Mouse (Mus musculus): ENCODE measurements at regions not wholly inside any gene's neighbourhood (a gene's known extent, or its start where the extent isn't known, plus 50 kb on each side); places are given as distances from the start of the nearest gene placed in this dataset.
"Not testable (repeated sequence)": the region's sequence is repeated elsewhere in the genome, so short reads cannot be mapped to it uniquely, and the experiment has no call there.

GRCm38 (mm10) chr10:9462361-9462760, 212.6 kb downstream of the Samd5 start:
- no peak for DNase-seq (ENCODE audit: low read depth, low spot score)

- DNase-seq (ENCODE audit: low read depth, low spot score) = no peak
Measured at GRCm38 (mm10) chr10:9459145-9459544, 215.9 kb downstream of the Samd5 start.

GRCm38 (mm10) chr10:9458466-9458865, 216.5 kb downstream of the Samd5 start:
- no peak for DNase-seq (ENCODE audit: low read depth, low spot score)

- no peak for DNase-seq (ENCODE audit: low read depth, low spot score)
Measured at GRCm38 (mm10) chr10:9457222-9457621, 217.8 kb downstream of the Samd5 start.

GRCm38 (mm10) chr10:9439072-9439471, 235.9 kb downstream of the Samd5 start:
- no peak for DNase-seq (ENCODE audit: low read depth, low spot score)

- DNase-seq (ENCODE audit: low read depth, low spot score) = no peak
Measured at GRCm38 (mm10) chr10:9438366-9438765, 236.6 kb downstream of the Samd5 start.

- DNase-seq (ENCODE audit: low read depth, low spot score) = no peak
Measured at GRCm38 (mm10) chr10:9429085-9429484, 245.9 kb downstream of the Samd5 start.

GRCm38 (mm10) chr10:9420741-9421140, 254.3 kb downstream of the Samd5 start:
- DNase-seq (ENCODE audit: low read depth, low spot score) = no peak

DNA sequence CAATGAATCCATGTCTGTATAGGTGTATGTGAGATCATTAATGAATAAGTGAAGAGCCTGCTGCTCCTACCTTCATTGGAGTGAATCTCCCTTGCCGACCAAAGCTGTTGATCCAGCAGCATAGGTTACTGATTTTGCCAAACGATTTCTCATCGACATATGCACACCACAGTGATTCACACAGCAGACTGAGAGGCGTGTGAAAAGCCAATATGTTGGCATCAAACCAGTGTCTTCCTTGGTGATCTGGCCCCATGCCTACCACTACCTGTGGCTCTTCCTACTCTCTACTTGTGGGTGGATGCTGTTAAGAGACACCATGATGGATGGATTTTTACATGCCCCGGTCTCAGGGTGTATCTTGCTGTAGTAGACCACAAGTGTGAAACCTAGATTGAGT, 258.3 kb downstream of the Samd5 start:
- no peak for DNase-seq (ENCODE audit: low read depth, low spot score)

GRCm38 (mm10) chr10:9406101-9406500, 268.9 kb downstream of the Samd5 start:
- no peak for DNase-seq (ENCODE audit: low read depth, low spot score)

- DNase-seq (ENCODE audit: low read depth, low spot score) = no peak
Measured at GRCm38 (mm10) chr10:9405417-9405816, 269.6 kb downstream of the Samd5 start.

- no peak for DNase-seq (ENCODE audit: low read depth, low spot score)
Measured at GRCm38 (mm10) chr10:9404963-9405362, 270.0 kb downstream of the Samd5 start.

GRCm38 (mm10) chr10:9400911-9401617, 273.9 kb downstream of the Samd5 start:
- DNase-seq (ENCODE audit: low read depth, low spot score) = no peak

GRCm38 (mm10) chr10:9377440-9378101, 297.4 kb downstream of the Samd5 start:
- no peak for DNase-seq (ENCODE audit: low read depth, low spot score)

- DNase-seq (ENCODE audit: low read depth, low spot score) = no peak
Measured at GRCm38 (mm10) chr10:9362306-9362865, 312.6 kb downstream of the Samd5 start.

DNA sequence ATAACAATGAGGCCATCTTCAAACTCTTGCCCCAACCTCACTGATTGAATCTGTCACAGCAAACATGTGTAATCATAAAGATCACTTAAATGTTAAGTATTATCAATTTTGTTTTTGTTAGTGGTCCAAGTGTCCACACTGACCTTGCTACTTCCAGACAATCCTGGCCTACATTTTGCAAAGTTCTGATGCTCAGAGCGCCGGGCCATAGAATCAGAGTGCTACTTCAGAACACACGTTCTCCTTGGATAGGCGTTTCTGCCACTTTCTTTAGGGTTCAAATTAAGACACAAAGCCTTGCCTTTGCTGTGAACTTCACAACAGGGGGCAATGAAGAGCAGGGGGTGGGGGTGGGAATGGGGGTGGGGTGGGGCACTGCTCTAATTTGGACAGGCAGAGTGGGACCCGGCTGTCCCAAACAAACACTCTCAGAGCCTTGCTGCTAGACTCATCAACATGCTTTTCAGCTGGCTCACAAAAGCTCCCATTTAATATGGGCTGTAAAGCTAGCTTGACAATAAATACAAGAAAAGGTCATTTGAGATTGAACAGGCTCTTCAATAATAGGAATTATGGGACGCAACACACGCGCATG, 336.7 kb downstream of the Samd5 start:
- DNase-seq (ENCODE audit: low read depth, low spot score) = no peak

GRCm38 (mm10) chr10:9334245-9334845, 340.7 kb downstream of the Samd5 start:
- no peak for DNase-seq (ENCODE audit: low read depth, low spot score)

DNA sequence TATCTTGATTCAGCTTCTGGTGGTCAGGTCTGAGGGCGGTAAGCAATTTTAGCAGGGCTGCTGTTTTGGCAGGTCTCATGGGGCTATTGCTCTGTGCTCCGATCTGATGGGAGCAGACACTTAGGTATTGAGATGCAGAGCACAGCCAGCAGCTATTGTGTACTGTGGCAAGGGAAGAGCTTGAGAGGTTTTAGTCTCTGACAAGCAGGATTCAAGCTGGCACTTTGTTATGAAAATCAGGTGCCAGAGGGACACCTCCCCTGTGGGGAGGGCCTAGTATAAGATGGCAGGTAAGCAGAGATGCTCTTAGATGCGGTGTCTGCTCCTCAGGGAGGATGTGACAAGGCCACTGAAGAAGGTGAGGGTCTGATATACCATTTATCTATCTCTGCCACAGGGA, 343.3 kb downstream of the Samd5 start:
- no peak for DNase-seq (ENCODE audit: low read depth, low spot score)

DNA sequence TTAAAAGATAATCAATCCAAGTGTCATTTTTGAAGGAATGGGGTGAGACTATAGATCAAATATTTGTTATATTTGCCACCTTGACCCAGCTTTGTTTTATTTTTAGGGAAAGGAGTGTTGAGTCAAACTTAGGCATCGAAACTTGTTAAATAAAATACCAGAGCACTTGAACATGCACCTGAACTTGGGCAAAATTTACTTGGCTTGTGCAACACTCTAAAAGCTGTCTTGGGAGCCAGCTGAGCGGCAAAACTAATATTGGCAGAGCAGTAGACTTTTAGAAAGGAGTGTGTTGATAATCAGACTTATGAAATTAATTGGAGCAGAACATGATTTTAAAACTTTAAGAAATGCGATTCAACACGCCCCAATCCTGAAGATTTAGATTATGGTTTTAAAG, 346.7 kb downstream of the Samd5 start:
- no peak for DNase-seq (ENCODE audit: low read depth, low spot score)

GRCm38 (mm10) chr10:9327881-9328280, 347.1 kb downstream of the Samd5 start:
- DNase-seq (ENCODE audit: low read depth, low spot score) = not testable (repeated sequence)

DNA sequence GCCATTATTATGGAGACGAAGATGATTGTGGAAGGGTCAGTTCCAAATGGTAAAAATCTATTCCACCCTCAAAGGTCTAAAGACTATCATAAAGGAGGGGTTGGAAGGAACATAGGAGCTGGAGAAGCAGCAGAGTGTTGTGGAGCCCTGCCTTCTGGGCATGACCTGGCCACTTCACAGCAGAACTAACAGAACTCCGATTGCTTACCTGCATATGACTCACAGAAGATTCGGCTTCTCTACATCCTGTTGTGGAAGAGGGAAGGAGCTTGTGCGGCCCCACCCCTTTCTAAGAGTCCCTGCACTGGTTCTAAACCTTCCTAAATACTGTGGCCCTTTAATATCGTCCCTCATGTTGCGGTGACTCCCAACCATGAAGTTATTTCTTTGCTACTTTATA, 362.7 kb downstream of the Samd5 start:
- no peak for DNase-seq (ENCODE audit: low read depth, low spot score)

- DNase-seq (ENCODE audit: low read depth, low spot score) = no peak
Measured at GRCm38 (mm10) chr10:9310346-9310745, 364.7 kb downstream of the Samd5 start.
